Mouse (Mus musculus) stomach, embryonic 16.5 days (tissue): ENCODE data around the gene Gm3476. TPM values are rescaled to one million over a fixed set of nuclear protein-coding genes. Genes with fewer than 3 reads are reported as not detected.
A peak's percentile ranks its signal among the peaks of the same experiment; 100 is the strongest.
"Not testable (repeated sequence)": the region's sequence is repeated elsewhere in the genome, so short reads cannot be mapped to it uniquely, and the experiment has no call there.

Experiments
- ATAC-seq: fragments of 200-750 bp; cut with Nextera tagmentation; 2 replicates; pipeline ENCODE4 v1.8.0; 2017; ENCODE audit warnings: moderate number of reproducible peaks, moderate TSS enrichment; ENCODE audit not compliant: insufficient read depth, low FRiP score
- H3K27ac ChIP-seq: fragments of 300-500 bp; sonication (generic); 2 replicates; pipeline ENCODE4 v1.5.1; 2014; ENCODE audit warnings: low read length
- H3K27me3 ChIP-seq: fragments of 300-500 bp; sonication (generic); 2 replicates; pipeline ENCODE4 v1.6.1; 2014; ENCODE audit warnings: low read length, control low read depth, mixed read lengths; ENCODE audit not compliant: control insufficient read depth, insufficient read depth
- H3K36me3 ChIP-seq: fragments of 300-500 bp; sonication (generic); 2 replicates; pipeline ENCODE4 v1.6.1; 2014; ENCODE audit warnings: low read length; ENCODE audit not compliant: control insufficient read depth, insufficient read depth
- H3K4me1 ChIP-seq: fragments of 300-500 bp; sonication (generic); 2 replicates; pipeline ENCODE4 v1.6.1; 2014; ENCODE audit warnings: low read length, control low read depth, mixed read lengths; ENCODE audit not compliant: control insufficient read depth, insufficient read depth
- H3K4me2 ChIP-seq: fragments of 300-500 bp; sonication (generic); 2 replicates; pipeline ENCODE4 v1.6.1; 2014; ENCODE audit warnings: low read depth, low read length, mixed read lengths
- H3K4me3 ChIP-seq: fragments of 300-500 bp; sonication (generic); replicated peaks from 2 replicates; pipeline ENCODE4 v1.5.1; 2014; ENCODE audit warnings: mild to moderate bottlenecking, low read length
- H3K9ac ChIP-seq: fragments of 300-500 bp; sonication (generic); 2 replicates; pipeline ENCODE4 v1.6.1; 2014; ENCODE audit warnings: low read length
- H3K9me3 ChIP-seq: fragments of 300-500 bp; sonication (generic); replicated peaks from 2 replicates; pipeline ENCODE4 v1.6.1; 2016; ENCODE audit warnings: low read length, control low read depth; ENCODE audit not compliant: control insufficient read depth
- WGBS: fragments of 180-500 bp; shearing (Covaris S2); extraction: QIAGEN DNeasy Blood & Tissue Kit; methylation state at CpG from one replicate; pipeline ENCODE4 v1.1.7; 2014; 5-methylcytosine and 5-hydroxymethylcytosine counted together
- polyA plus RNA-seq: library from polyadenylated mRNA; unstranded; fragments of >200 nt; fragmentation: Nextera tagmentation; extraction: Ambion mirVana; gene quantifications from 2 replicates; pipeline ENCODE4 v1.2.1, GENCODE M21; 2015

Gene Gm3476
- not detected in 2 replicates for polyA plus RNA-seq

DNA sequence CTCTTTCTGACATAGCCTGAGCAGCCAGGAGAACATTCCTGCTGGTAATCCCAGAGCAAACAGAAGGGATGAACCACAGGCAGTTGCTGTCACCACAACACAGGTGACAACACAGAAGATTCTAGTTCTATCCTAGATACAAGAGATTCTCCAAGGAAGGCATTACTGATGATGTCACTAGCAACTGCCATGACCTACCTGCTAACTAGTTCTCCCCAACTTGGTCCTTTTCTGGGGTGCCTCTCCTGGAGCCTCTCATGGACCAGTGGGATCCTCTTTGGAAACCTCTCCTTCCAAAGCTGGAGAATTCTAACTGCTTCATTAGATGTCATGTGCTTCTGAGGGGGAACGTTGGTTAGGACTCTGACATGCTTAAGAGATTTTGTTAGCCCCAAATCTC, at the start of gene Gm3476:
Gene Gm3476, minus strand, starts transcription at position 101 of the 400 bp plus-strand sequence.
- WGBS = no CpG with 5 or more reads among the region's 1 CpGs
- H3K36me3 ChIP-seq, H3K4me3 ChIP-seq, H3K9me3 ChIP-seq, H3K4me2 ChIP-seq, ATAC-seq, H3K27ac ChIP-seq, H3K27me3 ChIP-seq, H3K4me1 ChIP-seq, H3K9ac ChIP-seq: not testable (repeated sequence)

DNA sequence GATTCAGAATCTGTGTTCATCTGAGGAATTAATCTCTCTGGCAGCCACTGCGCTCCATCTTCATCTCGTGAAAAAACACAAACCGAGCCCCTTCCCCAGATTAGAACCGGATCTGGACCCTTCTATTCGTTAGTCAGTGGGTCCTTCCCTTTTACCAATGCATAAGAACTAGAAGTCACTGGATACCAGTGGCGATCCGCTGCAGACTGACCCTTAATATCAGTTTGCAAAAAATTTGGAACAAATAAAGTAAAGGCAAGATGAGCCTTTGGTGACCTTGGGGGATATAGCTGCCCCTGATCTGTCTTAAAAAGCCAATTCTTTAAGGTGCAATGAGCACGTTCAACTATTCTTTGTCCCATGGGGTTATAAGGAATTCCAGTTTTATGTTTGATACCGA, 37.9 kb upstream of the Gm3476 start:
- not testable (repeated sequence) for H3K9me3 ChIP-seq, H3K36me3 ChIP-seq, ATAC-seq, H3K4me3 ChIP-seq, H3K27ac ChIP-seq, H3K4me2 ChIP-seq, H3K4me1 ChIP-seq, H3K9ac ChIP-seq, H3K27me3 ChIP-seq
- WGBS = 83% methylated on average over 2 of the region's 9 CpGs

DNA sequence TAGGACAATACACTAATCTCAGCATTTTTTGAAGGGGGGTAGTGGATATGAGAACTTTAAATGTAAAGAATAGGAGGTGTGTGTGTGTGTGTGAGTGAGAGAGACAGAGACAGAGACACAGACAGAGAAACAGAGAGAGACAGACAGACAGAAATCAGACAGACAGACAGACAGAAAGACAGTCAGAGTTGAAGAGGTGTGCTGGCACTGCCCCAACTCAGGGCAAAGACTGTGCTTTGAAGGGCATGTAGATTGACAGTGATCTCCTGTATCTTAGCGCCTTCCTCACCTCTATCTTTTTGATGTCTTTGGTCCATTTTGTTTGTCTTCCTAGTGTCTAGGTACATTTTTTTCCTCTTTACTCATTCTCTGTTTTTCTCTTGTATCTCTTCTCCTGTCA, 35.5 kb upstream of the Gm3476 start:
- H3K27me3 ChIP-seq, H3K9ac ChIP-seq, H3K4me2 ChIP-seq, H3K4me1 ChIP-seq, H3K27ac ChIP-seq, H3K4me3 ChIP-seq, ATAC-seq, H3K36me3 ChIP-seq, H3K9me3 ChIP-seq: not testable (repeated sequence)
- WGBS = 83% methylated on average over 1 of the region's 1 CpGs

- peak within 1 kb of the TSS; percentile 35 for H3K4me3 ChIP-seq
- H3K36me3 ChIP-seq, H3K27ac ChIP-seq, H3K4me1 ChIP-seq, H3K27me3 ChIP-seq, H3K9me3 ChIP-seq, H3K9ac ChIP-seq: not testable (repeated sequence)
- peak within 1 kb of the TSS; percentile 44 for H3K4me2 ChIP-seq
- under 1% methylated on average over 36 of the region's 51 CpGs for WGBS
- peak; percentile 79 for ATAC-seq
Measured at GRCm38 (mm10) chr14:6108272-6108925, 17.2 kb downstream of the Gm3476 start, which contains the start of gene Gm3468. Gm3468 (minus strand) TSS chr14:6108665.

DNA sequence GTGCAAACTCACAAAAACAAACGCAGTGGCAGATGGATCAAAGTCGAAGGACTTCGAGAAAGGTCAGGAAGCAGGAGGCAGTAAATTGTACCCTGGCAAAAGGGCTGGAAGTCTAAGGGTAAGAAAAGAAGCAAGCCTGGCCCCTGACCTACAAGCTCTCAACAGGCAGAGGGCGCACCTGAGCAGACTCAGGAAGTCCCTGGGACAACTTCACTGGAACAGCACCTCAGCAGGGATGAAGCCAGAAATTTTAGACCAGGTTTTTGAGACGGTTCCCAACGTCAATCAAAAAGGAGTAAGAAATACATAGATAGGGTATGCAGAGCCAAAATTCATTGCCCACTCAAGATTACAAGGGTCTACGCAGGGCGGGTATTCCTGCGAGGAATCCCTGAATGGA, 18.1 kb downstream of the Gm3476 start:
- H3K9ac ChIP-seq, ATAC-seq, H3K9me3 ChIP-seq, H3K4me1 ChIP-seq, H3K27ac ChIP-seq, H3K27me3 ChIP-seq, H3K36me3 ChIP-seq: not testable (repeated sequence)
- peak overlapping the region; percentile 35; the same call in 1 of the 2 replicates for H3K4me3 ChIP-seq
- peak overlapping the region; percentile 44 for H3K4me2 ChIP-seq
- 8% methylated on average over 8 of the region's 9 CpGs for WGBS

DNA sequence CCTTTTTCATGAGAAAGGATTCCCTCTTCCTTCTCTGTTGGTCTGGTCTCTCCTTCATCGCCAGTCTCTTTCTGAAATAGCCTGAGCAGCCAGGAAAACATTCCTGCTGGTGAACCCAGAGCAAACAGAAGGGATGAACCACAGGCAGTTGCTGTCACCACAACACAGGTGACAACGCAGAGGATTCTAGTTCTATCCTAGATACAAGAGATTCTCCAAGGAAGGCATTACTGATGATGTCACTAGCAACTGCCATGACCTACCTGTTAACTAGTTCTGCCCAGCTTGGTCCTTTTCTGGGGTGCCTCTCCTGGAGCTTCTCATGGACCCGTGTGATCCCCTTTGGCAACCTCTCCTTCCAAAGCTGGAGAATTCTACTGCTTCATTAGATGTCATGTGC, 31.8 kb downstream of the Gm3476 start, which contains the start of gene Gm8206:
Gene Gm8206, minus strand, starts transcription at position 101 of the 400 bp plus-strand sequence.
- not testable (repeated sequence) for H3K9me3 ChIP-seq, ATAC-seq, H3K9ac ChIP-seq, H3K4me2 ChIP-seq, H3K4me1 ChIP-seq, H3K36me3 ChIP-seq, H3K27ac ChIP-seq, H3K4me3 ChIP-seq, H3K27me3 ChIP-seq
- 81% methylated on average over 2 of the region's 3 CpGs for WGBS

GRCm38 (mm10) chr14:6058167-6058566, 67.4 kb downstream of the Gm3476 start, which contains the start of gene Gm6337:
Gm6337 (minus strand) TSS chr14:6058267.
- not testable (repeated sequence) for H3K4me3 ChIP-seq, H3K27me3 ChIP-seq, ATAC-seq, H3K4me1 ChIP-seq, H3K4me2 ChIP-seq, H3K27ac ChIP-seq, H3K36me3 ChIP-seq, H3K9me3 ChIP-seq, H3K9ac ChIP-seq
- 77% methylated on average over 2 of the region's 4 CpGs for WGBS

Other genes starting within 250 kb of the Gm3476 start
- 0.42 and 0.46 TPM in 2 replicates for gene Gm8237, start 245.4 kb downstream of the Gm3476 start, polyA plus RNA-seq
- 0.51 and 0.94 TPM in 2 replicates for gene Gm3248, start 164.1 kb downstream of the Gm3476 start, polyA plus RNA-seq
- not detected in 2 replicates for gene Gm3453, start 146.7 kb downstream of the Gm3476 start, polyA plus RNA-seq
- gene Gm6337, start 67.5 kb downstream of the Gm3476 start, polyA plus RNA-seq = not detected in 2 replicates
- 1.4 and 2.4 TPM in 2 replicates for gene Gm8206, start 31.9 kb downstream of the Gm3476 start, polyA plus RNA-seq
- gene Gm3468, start 17.1 kb downstream of the Gm3476 start, polyA plus RNA-seq = 1.4 and 1.8 TPM in 2 replicates
- gene Gm21560, start 93.5 kb upstream of the Gm3476 start, polyA plus RNA-seq = not detected in 2 replicates
- 0.82 and 1.3 TPM in 2 replicates for gene Gm3411, start 161.4 kb upstream of the Gm3476 start, polyA plus RNA-seq
- not detected in 2 replicates for gene Gm21103, start 179.0 kb upstream of the Gm3476 start, polyA plus RNA-seq
- gene Gm3618, start 217.9 kb upstream of the Gm3476 start, polyA plus RNA-seq = not detected in 2 replicates